Mouse (Mus musculus): ENCODE measurements at regions not wholly inside any gene's neighbourhood (a gene's known extent, or its start where the extent isn't known, plus 50 kb on each side); places are given as distances from the start of the nearest gene placed in this dataset.

- no peak for TF ChIP-seq POLR2A (IDR thresholded peaks at IDR 0.05; ENCODE audit: borderline replicate concordance, extremely low read depth, insufficient read depth, insufficient read length, poor library complexity, severe bottlenecking)
- no peak for TF ChIP-seq CTCF (IDR thresholded peaks at IDR 0.05; ENCODE audit: borderline replicate concordance, extremely low read depth, insufficient read depth, insufficient read length)
Measured at GRCm38 (mm10) chr10:120576886-120577285, 100.6 kb upstream of the Hmga2 start.
